Mouse (Mus musculus) limb, embryonic 15.5 days (tissue): ENCODE data around the gene Cldn11. TPM values are rescaled to one million over a fixed set of nuclear protein-coding genes. Genes with fewer than 3 reads are reported as not detected.

ENCODE experiments used
- ATAC-seq: fragments of 200-750 bp; cut with Nextera tagmentation; 2 replicates; pipeline ENCODE4 v1.8.0; 2017; ENCODE audit warnings: low read depth, moderate TSS enrichment; ENCODE audit not compliant: insufficient number of reproducible peaks, low FRiP score, low TSS enrichment
- H3K27ac ChIP-seq: fragments of 300-500 bp; sonication (generic); 2 replicates; pipeline ENCODE4 v1.5.1; 2015; ENCODE audit warnings: moderate library complexity, mild to moderate bottlenecking, inconsistent platforms
- H3K27me3 ChIP-seq: fragments of 300-500 bp; sonication (generic); 2 replicates; pipeline ENCODE4 v1.6.1; 2015; ENCODE audit warnings: inconsistent platforms
- H3K36me3 ChIP-seq: fragments of 300-500 bp; sonication (generic); 2 replicates; pipeline ENCODE4 v1.6.1; 2015; ENCODE audit warnings: inconsistent platforms
- H3K4me1 ChIP-seq: fragments of 300-500 bp; sonication (generic); 2 replicates; pipeline ENCODE4 v1.6.1; 2015; ENCODE audit warnings: inconsistent platforms
- H3K4me2 ChIP-seq: fragments of 300-500 bp; sonication (generic); 2 replicates; pipeline ENCODE4 v1.6.1; 2015; ENCODE audit warnings: mild to moderate bottlenecking, inconsistent platforms
- H3K4me3 ChIP-seq: fragments of 300-500 bp; sonication (generic); 2 replicates; pipeline ENCODE4 v1.5.1; 2015; ENCODE audit warnings: mild to moderate bottlenecking, inconsistent platforms
- H3K9ac ChIP-seq: fragments of 300-500 bp; sonication (generic); 2 replicates; pipeline ENCODE4 v1.6.1; 2015; ENCODE audit warnings: inconsistent platforms
- H3K9me3 ChIP-seq: fragments of 300-500 bp; sonication (generic); 2 replicates; pipeline ENCODE4 v1.6.1; 2016; ENCODE audit warnings: inconsistent platforms
- WGBS: fragments of 180-500 bp; shearing (Covaris S2); methylation state at CpG from one replicate; pipeline ENCODE4 v1.1.7; 2015; 5-methylcytosine and 5-hydroxymethylcytosine counted together
- polyA plus RNA-seq: library from polyadenylated mRNA; unstranded; fragments of >200 nt; fragmentation: Nextera tagmentation; extraction: Ambion mirVana; gene quantifications from 2 replicates; pipeline ENCODE4 v1.2.1, GENCODE M21; 2015

Cldn11 gene
- polyA plus RNA-seq, 1 experiment from 2014 or later: 8.7 TPM

GRCm38 (mm10) chr3:31213802-31214201 lies 64.1 kb downstream of the Cldn11 start:
- Histone ChIP-seq H3K4me1 (peaks cover 34% of the 10 kb centered on the region), H3K36me3 (no peaks in the 10 kb centered on the region), H3K9me3 (no peaks in the 10 kb centered on the region), H3K4me3 (no peak overlapping the region), H3K4me2 (no peak overlapping the region), H3K9ac (no peak overlapping the region), H3K27ac (no peak overlapping the region), H3K27me3 (no peaks in the 10 kb centered on the region)
- WGBS: 41% methylated on average over 3 of the region's 3 CpGs
- ATAC-seq: no peak

Other genes starting within 250 kb of the Cldn11 start
- 6.5 and 6.7 TPM in 2 replicates for gene Phc3, start 180.5 kb upstream of the Cldn11 start, polyA plus RNA-seq
- 29.7 and 38.6 TPM in 2 replicates for gene Prkci, start 154.2 kb upstream of the Cldn11 start, polyA plus RNA-seq
- 18.0 and 22.0 TPM in 2 replicates for gene Skil, start 54.9 kb upstream of the Cldn11 start, polyA plus RNA-seq
- gene Slc7a14, start 160.5 kb downstream of the Cldn11 start, polyA plus RNA-seq: 0.02 and 0.09 TPM in 2 replicates